Mouse (Mus musculus) bone marrow, adult 2 months (tissue): ENCODE data around the gene Btc. TPM values are rescaled to one million over a fixed set of nuclear protein-coding genes. Genes with fewer than 3 reads are reported as not detected.

ENCODE experiments used
- H3K27ac ChIP-seq: fragments of 200-500 bp; 2 replicates; pipeline ENCODE4 v1.5.1; 2012; ENCODE audit warnings: low read depth, mild to moderate bottlenecking, control low read depth, inconsistent platforms, low read length; ENCODE audit not compliant: control insufficient read depth, poor library complexity, insufficient read depth
- H3K4me1 ChIP-seq: fragments of 200-500 bp; 2 replicates; pipeline ENCODE4 v1.6.1; 2011; ENCODE audit warnings: low read length; ENCODE audit not compliant: control insufficient read depth, insufficient read depth
- H3K4me3 ChIP-seq: fragments of 200-500 bp; replicated peaks from 2 replicates; pipeline ENCODE3; 2011; ENCODE audit warnings: mild to moderate bottlenecking, low read depth, low read length, control low read depth; ENCODE audit not compliant: control insufficient read depth
- CTCF ChIP-seq: fragments of 200-500 bp; IDR thresholded peaks from 2 replicates; pipeline ENCODE4 v1.5.1; 2011; ENCODE audit warnings: low read length, control low read depth; ENCODE audit not compliant: control insufficient read depth, insufficient read depth
- POLR2A ChIP-seq: fragments of 200-500 bp; IDR thresholded peaks from 2 replicates; pipeline ENCODE4 v1.6.1; 2011; ENCODE audit warnings: low read depth, mild to moderate bottlenecking, control low read depth, low read length, borderline replicate concordance; ENCODE audit not compliant: control insufficient read depth
- WGBS: fragments of 180-500 bp; shearing (Covaris S2); methylation state at CpG from one replicate; pipeline ENCODE4 v1.1.7; 2018; 5-methylcytosine and 5-hydroxymethylcytosine counted together
- polyA plus RNA-seq: library from polyadenylated mRNA; stranded (reverse); fragments of >200 nt; gene quantifications from 2 replicates; pipeline ENCODE4 v1.2.4, GENCODE M21; 2011; ENCODE audit warnings: low replicate concordance; ENCODE audit not compliant: missing spikeins, insufficient read depth, insufficient read length

Gene Btc
- polyA plus RNA-seq, 1 experiment: not detected

- 36% methylated on average over 5 of the region's 5 CpGs for WGBS
- no peak overlapping the region for H3K4me3 ChIP-seq
- no peak overlapping the region for H3K27ac ChIP-seq
- TF ChIP-seq POLR2A (no peak), CTCF (no peak)
- H3K4me1 ChIP-seq: no peaks in the 10 kb centered on the region; the same call in 1 of the 2 replicates
Observed at GRCm38 (mm10) chr5:91341981-91342760, 60.6 kb downstream of the Btc start.

- no peaks in the 10 kb centered on the region for H3K4me1 ChIP-seq
- no peak overlapping the region for H3K4me3 ChIP-seq
- H3K27ac ChIP-seq: no peak overlapping the region
- 83% methylated on average over 4 of the region's 4 CpGs for WGBS
- TF ChIP-seq POLR2A (no peak), CTCF (no peak)
Observed at GRCm38 (mm10) chr5:91334227-91334626, 68.6 kb downstream of the Btc start.

- WGBS: 56% methylated on average over 4 of the region's 4 CpGs
- TF ChIP-seq CTCF (no peak), POLR2A (no peak)
- no peak overlapping the region for H3K4me3 ChIP-seq
- no peak overlapping the region for H3K27ac ChIP-seq
- no peaks in the 10 kb centered on the region for H3K4me1 ChIP-seq
Observed at GRCm38 (mm10) chr5:91332079-91332865, 70.5 kb downstream of the Btc start.

GRCm38 (mm10) chr5:91321840-91322239, 81.0 kb downstream of the Btc start:
- 71% methylated on average over 1 of the region's 1 CpGs for WGBS

DNA sequence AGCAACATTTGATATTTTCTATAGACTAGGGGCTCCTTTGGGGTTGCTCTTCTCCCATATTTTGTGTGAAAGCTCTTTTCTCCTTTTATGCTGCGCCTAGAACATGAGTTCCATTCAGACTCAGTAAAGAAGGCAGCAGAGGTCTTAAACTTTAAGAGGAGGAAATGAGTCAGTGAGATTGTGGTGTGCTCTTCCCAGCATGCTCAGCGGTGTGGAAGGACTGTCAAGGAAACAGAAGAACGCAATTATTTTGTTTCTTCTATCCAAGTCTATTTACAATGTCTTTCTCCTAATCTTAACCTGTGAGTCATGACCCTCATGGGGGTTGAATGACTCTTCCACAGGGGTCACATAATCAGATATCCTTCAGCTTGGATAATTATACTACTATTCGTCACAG, 82.4 kb downstream of the Btc start:
- no peak for TF ChIP-seq CTCF
- TF ChIP-seq POLR2A: no peak
- WGBS: 28% methylated on average over 4 of the region's 4 CpGs
- H3K27ac ChIP-seq: no peak overlapping the region
- no peaks in the 10 kb centered on the region for H3K4me1 ChIP-seq
- H3K4me3 ChIP-seq: no peak overlapping the region

More at GRCm38 (mm10) chr5:91321840-91322239, 81.0 kb downstream of the Btc start:
- TF ChIP-seq POLR2A (no peak), CTCF (no peak)
- Histone ChIP-seq H3K4me1 (no peaks in the 10 kb centered on the region), H3K27ac (no peak overlapping the region), H3K4me3 (no peak overlapping the region)

GRCm38 (mm10) chr5:91313971-91314370, 88.8 kb downstream of the Btc start:
- H3K4me3 ChIP-seq: no peak overlapping the region
- WGBS: 87% methylated on average over 4 of the region's 4 CpGs
- no peaks in the 10 kb centered on the region for H3K4me1 ChIP-seq
- no peak overlapping the region for H3K27ac ChIP-seq
- TF ChIP-seq POLR2A (no peak), CTCF (no peak)

DNA sequence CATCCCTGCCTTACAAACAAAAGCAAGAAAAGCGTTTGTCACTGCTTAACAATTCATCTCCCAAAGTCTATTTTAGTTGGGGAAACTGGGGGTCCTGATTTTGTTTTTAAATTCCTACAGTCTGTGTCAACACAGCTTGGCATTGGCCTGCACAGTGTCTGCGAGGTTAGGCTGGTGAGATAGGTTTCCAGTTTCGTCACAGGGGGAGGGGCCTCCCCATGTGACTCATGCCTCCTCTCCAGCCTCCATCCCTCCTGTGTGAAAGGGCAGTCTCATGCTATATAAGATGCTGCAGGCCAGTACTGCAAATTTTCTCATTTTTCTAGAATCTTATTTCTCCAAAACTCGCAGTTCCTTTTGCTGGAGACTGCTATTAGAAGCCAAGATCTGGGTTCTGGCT, 91.0 kb downstream of the Btc start:
- no peak overlapping the region for H3K4me3 ChIP-seq
- no peak overlapping the region for H3K27ac ChIP-seq
- no peaks in the 10 kb centered on the region for H3K4me1 ChIP-seq
- 49% methylated on average over 4 of the region's 4 CpGs for WGBS
- TF ChIP-seq CTCF (no peak), POLR2A (no peak)

GRCm38 (mm10) chr5:91308576-91308975, 94.2 kb downstream of the Btc start:
- H3K4me1 ChIP-seq: no peaks in the 10 kb centered on the region
- no peak overlapping the region for H3K27ac ChIP-seq
- TF ChIP-seq CTCF (no peak), POLR2A (no peak)
- H3K4me3 ChIP-seq: no peak overlapping the region
- WGBS: 42% methylated on average over 7 of the region's 7 CpGs
